Mouse (Mus musculus) kidney, adult 2 months (tissue): ENCODE measurements around the gene Hp1bp3.

Experiments
- CTCF ChIP-seq: fragments of 200-500 bp; conservative IDR thresholded peaks from 2 replicates; pipeline ENCODE4 v1.5.1; 2011; ENCODE audit warnings: low read depth, mild to moderate bottlenecking, control low read depth, low read length, moderate library complexity, mixed read lengths; ENCODE audit not compliant: insufficient read depth, insufficient read length
- POLR2A ChIP-seq: fragments of 200-500 bp; IDR thresholded peaks from one replicate; pipeline ENCODE4 v1.6.1; 2011; ENCODE audit warnings: low read depth, low read length, control low read depth

DNA sequence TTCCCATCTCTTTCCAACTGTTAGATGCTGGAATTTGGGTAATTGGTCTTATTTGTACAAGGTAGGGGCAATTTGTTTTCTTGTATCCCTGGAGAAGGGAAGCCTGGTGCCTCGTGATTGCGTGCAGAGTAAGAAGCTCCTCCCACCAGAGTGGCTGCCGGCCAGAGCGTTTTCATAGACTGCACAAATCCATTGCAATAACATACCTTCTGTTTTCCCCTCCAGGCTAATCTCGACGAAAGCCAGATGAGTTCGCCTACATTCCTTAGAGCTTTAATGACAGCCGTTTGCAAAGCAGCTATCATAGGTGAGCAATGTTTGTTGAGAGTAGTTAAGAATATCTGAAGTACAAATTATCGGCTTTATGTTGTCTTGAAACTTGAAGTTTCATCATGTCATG, 14.4 kb upstream of the Hp1bp3 start:
- TF ChIP-seq CTCF (no peak), POLR2A (no peak)
